ENCODE assay signal across 9 mouse cellular contexts in genomic region chr11:107865128-107865527, GRCm38 (mm10). TPM values are rescaled to one million over a fixed set of nuclear protein-coding genes. Genes with fewer than 3 reads are reported as not detected.
DNase-seq lines count a peak whose midpoint lies in the region; ATAC-seq and TF ChIP-seq lines count a peak whose summit lies in the region.
"Had no signal": no experiment of that assay in that cellular context is flagged by ENCODE, and none has a peak within 500 bp of the region (broad histone marks: within the 10 kb centered on the region; RNA-seq: fewer than 3 reads in every experiment).

No protein-coding gene starts in this region.

- H3K36me3 ChIP-seq in forebrain, embryonic 10.5 days (replicated peaks): no peaks in the 10 kb centered on the region
- H3K36me3 ChIP-seq in forebrain, embryonic 15.5 days: no peaks in the 10 kb centered on the region
- no peaks in the 10 kb centered on the region for H3K36me3 ChIP-seq in heart, postnatal 0 days (replicated peaks; ENCODE audit: control insufficient read depth, insufficient read depth, low read length)

- no peak overlapping the region for H3K4me2 ChIP-seq in forebrain, embryonic 15.5 days (replicated peaks)
- H3K4me2 ChIP-seq in heart, postnatal 0 days (ENCODE audit: low read depth, low read length): no peak overlapping the region

- 19% methylated on average over 7 of the region's 7 CpGs for WGBS in forebrain, embryonic 10.5 days
- 18% methylated on average over 7 of the region's 7 CpGs for WGBS in forebrain, embryonic 15.5 days
- 7% methylated on average over 7 of the region's 7 CpGs for WGBS in heart, postnatal 0 days

- peak; percentile 71 for DNase-seq in forebrain, embryonic 10.5 days (ENCODE audit: extremely low spot score, low spot score)
- peak; percentile 88 for DNase-seq in adrenal gland, postnatal 10 days
- peak; percentile 43 for DNase-seq in embryo, embryonic 11.5 days (ENCODE audit: low read depth, low spot score)
- peak; percentile 12 for DNase-seq in heart, postnatal 0 days (ENCODE audit: low spot score)
- DNase-seq in layer of hippocampus, postnatal 14 days (ENCODE audit: low spot score in 2 of 2): peak; percentile 81 to 87
- peak; percentile 12 to 17 for DNase-seq in spleen, postnatal 36 days (ENCODE audit: low spot score in 2 of 2)

- no peak; the same call in 1 of the 2 replicates for ATAC-seq in forebrain, embryonic 15.5 days (replicated peaks)
- ATAC-seq in heart, postnatal 0 days (ENCODE audit: insufficient read depth, low read depth): 0 out of 2 replicates have a peak, but pooled peaks have one; percentile 36
- peak; percentile 83 for ATAC-seq in megakaryocyte progenitor cell, adult 5-6 weeks (replicated peaks; ENCODE audit: poor library complexity)

- H3K9me3 ChIP-seq in forebrain, embryonic 10.5 days: no peaks in the 10 kb centered on the region
- H3K9me3 ChIP-seq in forebrain, embryonic 15.5 days: no peaks in the 10 kb centered on the region
- H3K9me3 ChIP-seq in heart, postnatal 0 days (replicated peaks; ENCODE audit: control insufficient read depth, low read length): no peaks in the 10 kb centered on the region

- no peak overlapping the region for H3K27ac ChIP-seq in forebrain, embryonic 10.5 days
- H3K27ac ChIP-seq in forebrain, embryonic 15.5 days (replicated peaks): no peak overlapping the region
- H3K27ac ChIP-seq in heart, postnatal 0 days (ENCODE audit: low read depth): no peak overlapping the region
- H3K27ac ChIP-seq: macrophage had no signal

- H3K4me3 ChIP-seq in forebrain, embryonic 10.5 days: no peak overlapping the region
- no peak overlapping the region for H3K4me3 ChIP-seq in forebrain, embryonic 15.5 days
- no peak overlapping the region for H3K4me3 ChIP-seq in heart, postnatal 0 days (ENCODE audit: low read depth, low read length)

- TF ChIP-seq EP300 in heart, postnatal 0 days (IDR thresholded peaks at IDR 0.05; ENCODE audit: low read depth): no peak

- H3K4me1 ChIP-seq in forebrain, embryonic 10.5 days: no peaks in the 10 kb centered on the region
- H3K4me1 ChIP-seq in forebrain, embryonic 15.5 days: peaks cover 16% of the 10 kb centered on the region
- no peaks in the 10 kb centered on the region for H3K4me1 ChIP-seq in heart, postnatal 0 days (ENCODE audit: control insufficient read depth, insufficient read depth)

- no peak overlapping the region for H3K9ac ChIP-seq in forebrain, embryonic 15.5 days (replicated peaks)
- no peak overlapping the region for H3K9ac ChIP-seq in heart, postnatal 0 days (replicated peaks; ENCODE audit: low read depth, low read length)

- H3K27me3 ChIP-seq in forebrain, embryonic 10.5 days (ENCODE audit: poor library complexity, severe bottlenecking): no peaks in the 10 kb centered on the region
- H3K27me3 ChIP-seq in forebrain, embryonic 15.5 days: no peaks in the 10 kb centered on the region
- no peaks in the 10 kb centered on the region for H3K27me3 ChIP-seq in heart, postnatal 0 days (ENCODE audit: control insufficient read depth, insufficient read depth, low read length)

- peak; percentile 50 for TF ChIP-seq CTCF in heart, postnatal 0 days (IDR thresholded peaks at IDR 0.05; ENCODE audit: low read depth)

RNA-seq across cellular contexts. Expression of gene Cacng5, which starts 49.7 kb away (rescaled TPM):
- 0.33 and 0.65 TPM in 2 replicates for polyA plus RNA-seq in forebrain, embryonic 10.5 days (2016; fragmentation: Nextera tagmentation; extraction: Ambion mirVana)
- 5.6 and 7.2 TPM in 2 replicates for polyA plus RNA-seq in forebrain, embryonic 15.5 days (2015; fragmentation: Nextera tagmentation; extraction: Ambion mirVana)
- 1 to 10 TPM in 1 of 2 experiments, under 1 TPM in 1; 0.87 to 1.4 TPM for total RNA-seq in adrenal gland, postnatal 10 days (2021)
- not detected in 2 replicates for total RNA-seq in heart, postnatal 0 days (2014; rRNA removed; ENCODE audit: low replicate concordance)
- polyA plus RNA-seq in heart, postnatal 0 days (2015; fragmentation: Nextera tagmentation; extraction: Ambion mirVana): 0.08 TPM in 1 of 2 replicates, not detected in the other
- 10 to 100 TPM; 20.9 to 24.7 TPM for total RNA-seq in layer of hippocampus, postnatal 14 days (2021)
- total RNA-seq in megakaryocyte progenitor cell, adult 5-6 weeks (2015): not detected in 2 replicates
- not detected in 2 replicates for total RNA-seq in megakaryocyte progenitor cell, adult 5-6 weeks (2017)
- polyA plus RNA-seq: macrophage had no signal

Comparison
In these comparisons a context has a peak if more than half of its experiments do, and no peak if none do; other contexts are left out.
1. DNase-seq: peak in every context shown above with its lines; median percentile 88 in adrenal gland, postnatal 10 days; 84 in layer of hippocampus, postnatal 14 days; 71 in forebrain, embryonic 10.5 days; 43 in embryo, embryonic 11.5 days; 14 in spleen, postnatal 36 days; 12 in heart, postnatal 0 days.
2. RNA of gene Cacng5, which starts 49.7 kb away (total RNA-seq): 20.9 to 24.7 TPM in layer of hippocampus, postnatal 14 days; 0.87 to 1.4 TPM in adrenal gland, postnatal 10 days, not detected in heart, postnatal 0 days and not detected in megakaryocyte progenitor cell, adult 5-6 weeks; every median in the first group is over 4 times any median in the second.